Mouse (Mus musculus) midbrain, embryonic 11.5 days (tissue): ENCODE measurements around the gene Eftud2. TPM values are rescaled to one million over a fixed set of nuclear protein-coding genes. Genes with fewer than 3 reads are reported as not detected.
A peak's percentile ranks its signal among the peaks of the same experiment; 100 is the strongest.

ENCODE experiments used
- ATAC-seq: fragments of 200-750 bp; cut with Nextera tagmentation; 2 replicates; pipeline ENCODE4 v1.8.0; 2017; ENCODE audit warnings: moderate TSS enrichment, moderate library complexity; ENCODE audit not compliant: low FRiP score
- DNase-seq: peaks from one replicate; pipeline ENCODE4 v3.0.0; 2015; ENCODE audit warnings: low spot score; ENCODE audit errors: missing footprints
- H3K27ac ChIP-seq: fragments of 300-500 bp; sonication (generic); 2 replicates; pipeline ENCODE4 v1.5.1; 2014; ENCODE audit warnings: low read depth, low read length
- H3K27me3 ChIP-seq: fragments of 300-500 bp; sonication (generic); 2 replicates; pipeline ENCODE4 v1.6.1; 2014; ENCODE audit warnings: mild to moderate bottlenecking, low read length, moderate library complexity, mixed read lengths; ENCODE audit not compliant: control insufficient read depth, insufficient read depth
- H3K36me3 ChIP-seq: fragments of 300-500 bp; sonication (generic); 2 replicates; pipeline ENCODE4 v1.6.1; 2014; ENCODE audit warnings: mild to moderate bottlenecking, low read length, moderate library complexity, mixed read lengths; ENCODE audit not compliant: control insufficient read depth, insufficient read depth
- H3K4me1 ChIP-seq: fragments of 300-500 bp; sonication (generic); 2 replicates; pipeline ENCODE4 v1.6.1; 2014; ENCODE audit warnings: low read length; ENCODE audit not compliant: control insufficient read depth, insufficient read depth
- H3K4me2 ChIP-seq: fragments of 300-500 bp; sonication (generic); 2 replicates; pipeline ENCODE4 v1.6.1; 2014; ENCODE audit warnings: mild to moderate bottlenecking, moderate library complexity
- H3K4me3 ChIP-seq: fragments of 300-500 bp; sonication (generic); 2 replicates; pipeline ENCODE4 v1.5.1; 2014; ENCODE audit warnings: low read depth, low read length
- H3K9ac ChIP-seq: fragments of 300-500 bp; sonication (generic); 2 replicates; pipeline ENCODE4 v1.6.1; 2014; ENCODE audit warnings: low read length
- H3K9me3 ChIP-seq: fragments of 300-500 bp; sonication (generic); 2 replicates; pipeline ENCODE4 v1.6.1; 2016; ENCODE audit warnings: low read length; ENCODE audit not compliant: control insufficient read depth
- WGBS: fragments of 180-500 bp; shearing (Covaris S2); extraction: QIAGEN DNeasy Blood & Tissue Kit; methylation state at CpG from one replicate; pipeline ENCODE4 v1.1.7; 2014; 5-methylcytosine and 5-hydroxymethylcytosine counted together
- polyA plus RNA-seq: library from polyadenylated mRNA; unstranded; fragments of >200 nt; fragmentation: Nextera tagmentation; extraction: Ambion mirVana; gene quantifications from 2 replicates; pipeline ENCODE4 v1.2.1, GENCODE M21; 2014

Gene Eftud2
- polyA plus RNA-seq, 1 experiment from 2014 or later: 252 TPM

DNA sequence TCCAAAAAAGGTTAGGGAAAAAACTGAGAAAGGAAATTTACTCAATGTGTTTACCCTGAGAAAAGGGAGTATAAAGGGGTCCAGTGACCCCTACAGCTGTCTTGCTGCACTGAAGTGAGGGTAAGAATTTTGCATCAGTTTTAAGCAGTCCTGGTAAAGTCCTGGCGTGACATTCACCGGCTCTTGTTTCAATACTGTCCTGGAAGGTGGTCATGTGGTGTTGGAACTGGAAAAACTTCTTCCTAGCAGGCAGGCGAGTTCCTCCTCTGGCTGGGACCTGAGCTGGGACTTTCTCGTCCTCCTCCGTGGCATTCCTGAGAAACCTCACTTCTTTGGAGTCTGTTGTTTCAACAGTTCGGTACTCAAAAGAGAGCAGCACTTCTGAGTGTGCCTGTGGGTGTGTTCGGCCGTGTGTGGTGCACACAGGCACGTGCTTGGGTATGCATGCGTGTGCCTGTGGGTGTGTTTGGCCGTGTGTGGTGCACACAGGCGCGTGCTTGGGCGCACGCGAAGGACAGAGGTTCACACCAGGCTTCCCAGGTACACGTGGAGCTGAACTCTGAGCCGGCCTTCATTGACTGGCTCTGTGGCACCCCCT, 48.0 kb downstream of the Eftud2 start:
- ATAC-seq (no peak), DNase-seq (no peak)
- 74% methylated on average over 18 of the region's 18 CpGs for WGBS
- Histone ChIP-seq H3K27ac (no peak overlapping the region), H3K9me3 (no peaks in the 10 kb centered on the region), H3K9ac (no peak overlapping the region), H3K4me1 (no peaks in the 10 kb centered on the region), H3K4me3 (no peak overlapping the region), H3K4me2 (no peak overlapping the region), H3K27me3 (no peaks in the 10 kb centered on the region), H3K36me3 (peaks cover 5% of the 10 kb centered on the region; the same call in 1 of the 2 replicates)

DNA sequence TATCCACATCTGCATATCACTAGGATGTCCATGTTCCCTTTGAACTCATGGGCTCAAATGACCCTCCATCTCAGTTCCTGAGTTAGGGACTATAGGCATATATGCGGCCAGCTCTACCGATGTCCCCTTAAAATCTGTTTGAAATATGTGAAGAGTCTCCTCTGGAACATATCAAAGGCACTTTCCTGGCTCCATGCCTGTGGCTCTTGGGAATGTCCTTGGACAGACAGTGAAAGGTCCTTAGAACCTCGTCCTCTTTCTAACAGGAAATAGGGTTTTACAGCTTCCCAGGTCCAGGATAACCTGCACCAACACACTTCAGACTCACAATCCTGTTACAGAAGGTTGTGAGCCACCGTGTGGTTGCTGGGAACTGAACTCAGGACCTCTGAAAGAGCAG, 50.5 kb downstream of the Eftud2 start:
- no peak overlapping the region for H3K4me2 ChIP-seq
- 91% methylated on average over 4 of the region's 4 CpGs for WGBS
- no peak for ATAC-seq

DNA sequence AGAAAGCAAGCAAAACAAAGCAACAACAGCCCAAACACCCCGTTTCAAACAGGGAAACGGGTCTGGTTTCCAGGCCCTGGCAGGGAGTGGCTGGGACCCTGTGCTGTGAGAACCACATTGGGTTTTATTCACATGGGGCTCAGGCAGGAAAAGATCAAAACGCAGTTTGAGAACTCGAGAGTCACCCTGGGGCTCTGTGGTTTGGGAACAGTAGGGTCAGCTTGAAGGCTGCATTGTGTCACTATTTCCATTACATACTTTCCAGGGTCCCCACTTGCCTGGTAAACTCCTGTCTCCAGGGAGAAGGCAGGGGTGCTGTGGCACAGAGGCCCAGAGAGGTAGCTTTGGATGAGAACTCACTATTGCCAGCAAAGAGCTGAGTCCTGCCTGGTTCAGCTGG, 53.7 kb downstream of the Eftud2 start:
- no peak overlapping the region for H3K4me2 ChIP-seq
- H3K9me3 ChIP-seq: no peaks in the 10 kb centered on the region
- H3K36me3 ChIP-seq: no peaks in the 10 kb centered on the region
- H3K9ac ChIP-seq: no peak overlapping the region
- WGBS: 55% methylated on average over 4 of the region's 4 CpGs
- no peaks in the 10 kb centered on the region for H3K27me3 ChIP-seq
- no peak overlapping the region for H3K27ac ChIP-seq
- no peaks in the 10 kb centered on the region for H3K4me1 ChIP-seq
- DNase-seq: no peak
- H3K4me3 ChIP-seq: no peak overlapping the region
- no peak for ATAC-seq

More for the DNA sequence above, 50.5 kb downstream of the Eftud2 start:
- no peak overlapping the region for H3K27ac ChIP-seq
- no peak overlapping the region for H3K4me3 ChIP-seq
- no peaks in the 10 kb centered on the region for H3K36me3 ChIP-seq
- DNase-seq: no peak
- H3K4me1 ChIP-seq: no peaks in the 10 kb centered on the region
- H3K9ac ChIP-seq: no peak overlapping the region
- H3K9me3 ChIP-seq: no peaks in the 10 kb centered on the region
- no peaks in the 10 kb centered on the region for H3K27me3 ChIP-seq

DNA sequence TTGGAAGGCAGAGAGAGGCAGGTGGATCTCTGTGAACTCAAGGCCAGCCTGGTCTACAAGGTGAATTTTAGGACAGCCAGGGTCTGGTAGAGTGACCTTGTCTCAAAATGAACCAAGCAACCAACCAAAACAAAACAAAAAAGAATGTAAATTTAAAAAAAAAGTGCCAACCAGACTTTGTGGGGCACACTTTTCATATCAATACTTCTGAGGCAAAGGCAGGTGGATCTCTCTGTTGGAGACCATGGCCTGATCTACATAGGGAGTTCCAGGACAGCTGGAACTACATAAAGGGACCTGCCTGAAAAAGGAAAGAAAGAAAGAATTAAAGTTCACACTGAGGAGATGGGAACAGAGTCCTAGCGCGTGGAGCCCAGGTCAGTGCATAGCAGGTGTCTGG, 54.3 kb downstream of the Eftud2 start:
- no peak for ATAC-seq
- no peaks in the 10 kb centered on the region for H3K36me3 ChIP-seq
- H3K9me3 ChIP-seq: no peaks in the 10 kb centered on the region
- H3K27me3 ChIP-seq: no peaks in the 10 kb centered on the region
- 70% methylated on average over 2 of the region's 2 CpGs for WGBS
- no peak overlapping the region for H3K4me2 ChIP-seq
- H3K27ac ChIP-seq: no peak overlapping the region
- no peak overlapping the region for H3K9ac ChIP-seq
- DNase-seq: no peak
- H3K4me1 ChIP-seq: no peaks in the 10 kb centered on the region
- no peak overlapping the region for H3K4me3 ChIP-seq

DNA sequence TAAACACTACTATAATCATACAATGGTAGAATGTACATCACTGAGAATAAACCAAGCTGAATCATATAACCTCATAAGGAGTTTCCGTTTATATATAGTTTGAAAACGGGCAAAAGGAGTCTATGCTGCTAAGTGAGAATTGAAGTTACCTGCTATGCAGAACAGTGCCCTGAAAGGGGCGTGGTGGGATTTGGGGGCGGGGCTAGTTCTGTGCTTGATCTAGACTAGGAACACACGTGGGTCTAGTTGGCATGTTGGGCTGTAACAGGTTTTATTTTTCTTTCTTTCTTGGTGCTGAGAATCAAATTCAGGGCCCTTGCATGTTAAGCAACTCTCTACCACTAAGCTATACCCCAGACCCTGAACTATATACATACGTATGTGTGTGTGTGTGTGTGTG, 59.6 kb downstream of the Eftud2 start:
- Histone ChIP-seq H3K9ac (no peak overlapping the region), H3K36me3 (no peaks in the 10 kb centered on the region), H3K9me3 (no peaks in the 10 kb centered on the region), H3K4me1 (peaks cover 13% of the 10 kb centered on the region), H3K4me2 (no peak overlapping the region), H3K4me3 (no peak overlapping the region), H3K27me3 (peaks cover 2% of the 10 kb centered on the region; the same call in 1 of the 2 replicates), H3K27ac (no peak overlapping the region)
- no peak for ATAC-seq
- DNase-seq: no peak
- 52% methylated on average over 6 of the region's 6 CpGs for WGBS

DNA sequence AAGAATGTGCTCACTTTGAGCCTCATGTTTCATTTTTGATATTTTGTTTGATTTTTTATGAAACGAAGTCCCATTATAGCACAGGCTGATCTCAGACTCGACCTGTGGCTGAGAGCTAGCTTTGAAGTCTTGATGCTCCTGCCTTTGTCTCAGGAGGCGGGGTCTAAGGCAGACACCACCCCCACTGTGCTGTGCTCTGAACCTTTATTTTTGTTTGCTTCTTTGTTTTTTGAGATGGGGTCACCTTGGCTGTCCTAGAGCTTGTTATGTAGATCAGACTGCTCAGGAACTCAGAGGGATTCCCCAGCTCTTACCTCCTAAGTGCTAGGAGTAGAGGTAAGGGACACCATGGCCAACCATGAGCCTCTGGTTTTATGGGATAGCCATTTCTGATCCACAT, 60.4 kb downstream of the Eftud2 start:
- ATAC-seq (no peak), DNase-seq (no peak)
- 4% methylated on average over 3 of the region's 3 CpGs for WGBS
- H3K9ac ChIP-seq: no peak overlapping the region
- no peak overlapping the region for H3K4me3 ChIP-seq
- H3K27me3 ChIP-seq: peaks cover 2% of the 10 kb centered on the region; the same call in 1 of the 2 replicates
- H3K36me3 ChIP-seq: no peaks in the 10 kb centered on the region
- H3K4me1 ChIP-seq: peaks cover 16% of the 10 kb centered on the region
- H3K27ac ChIP-seq: no peak overlapping the region
- H3K9me3 ChIP-seq: no peaks in the 10 kb centered on the region
- H3K4me2 ChIP-seq: no peak overlapping the region

DNA sequence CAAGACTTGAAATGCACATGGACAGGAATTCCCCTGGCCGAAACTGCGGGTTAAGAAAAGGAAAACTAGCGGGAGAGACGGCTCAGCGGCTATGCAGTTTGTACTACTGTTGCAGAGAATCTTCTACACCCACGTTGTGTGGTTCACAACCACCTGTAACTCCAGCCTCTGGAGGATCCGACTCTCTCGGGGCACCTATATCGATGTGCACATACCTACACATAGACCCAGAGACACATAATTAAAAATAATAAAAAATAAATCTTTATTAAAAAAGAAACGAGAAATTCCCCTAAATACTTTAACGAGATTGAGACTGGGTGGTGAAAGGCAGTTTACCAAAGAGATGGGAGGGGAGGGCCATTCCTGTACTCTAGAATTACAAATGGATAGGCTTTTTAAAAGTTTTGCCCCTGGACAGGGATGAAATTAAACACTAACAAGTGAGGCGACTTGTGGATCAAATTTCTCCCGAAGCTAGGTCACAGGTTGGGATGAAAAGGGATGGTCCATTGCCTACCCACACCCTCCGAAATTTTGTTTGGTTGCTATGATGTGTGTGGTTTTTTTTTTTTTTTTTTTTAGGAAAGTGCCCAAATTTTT, 60.9 kb downstream of the Eftud2 start:
- Histone ChIP-seq H3K27ac (no peak overlapping the region), H3K4me2 (peak overlapping the region; percentile 56), H3K4me3 (peak overlapping the region; percentile 88), H3K9me3 (no peaks in the 10 kb centered on the region), H3K4me1 (peaks cover 16% of the 10 kb centered on the region), H3K27me3 (peaks cover 2% of the 10 kb centered on the region; the same call in 1 of the 2 replicates), H3K36me3 (no peaks in the 10 kb centered on the region), H3K9ac (no peak overlapping the region)
- WGBS: 8% methylated on average over 14 of the region's 14 CpGs
- ATAC-seq (no peak), DNase-seq (peak; percentile 88)

DNA sequence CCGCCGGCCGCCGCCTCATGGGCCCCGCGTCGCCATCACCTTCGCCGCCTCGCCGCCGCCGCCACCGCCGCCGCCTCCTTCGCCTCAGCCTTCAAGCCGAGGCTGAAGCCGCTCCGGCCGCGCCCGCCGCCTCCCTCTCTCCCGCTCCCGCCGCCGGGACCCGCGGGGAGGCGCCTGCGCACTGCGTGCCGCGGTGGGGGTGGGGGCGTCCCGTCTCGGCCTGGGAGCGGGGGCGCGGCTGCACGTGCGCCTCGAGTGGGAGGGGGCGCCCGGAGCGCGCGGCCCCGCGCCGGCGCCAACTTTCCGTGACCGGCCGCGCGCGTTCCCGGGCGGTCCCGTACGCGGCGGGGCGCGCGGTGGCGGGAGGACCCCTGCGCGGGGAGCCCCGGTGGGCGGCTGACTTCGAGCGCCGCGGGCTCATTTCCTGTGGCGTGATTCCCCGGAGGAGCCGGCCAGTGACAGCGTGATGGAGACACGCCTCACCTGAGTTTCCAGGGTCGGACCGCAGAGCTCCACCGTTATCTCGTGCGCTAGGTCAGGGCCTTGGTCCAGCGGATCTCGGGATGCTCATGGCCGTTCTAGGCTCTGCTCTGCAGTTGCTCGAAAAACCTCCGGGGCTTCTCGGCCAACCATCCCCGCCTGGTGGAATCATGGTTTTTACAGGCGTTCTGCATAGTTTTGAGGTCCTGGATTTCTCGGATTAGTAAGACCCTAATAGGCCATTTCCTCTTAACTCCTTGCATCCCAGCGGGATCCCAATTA, 61.6 kb downstream of the Eftud2 start, which contains the start of gene Gjc1:
Gene Gjc1 (minus strand): TSS at position 680 of the 762 bp plus-strand sequence.
- no peaks in the 10 kb centered on the region for H3K36me3 ChIP-seq
- DNase-seq: peak; percentile 96
- peak; percentile 85 for ATAC-seq
- H3K27ac ChIP-seq: peak within 1 kb of the TSS; percentile 92
- peak within 1 kb of the TSS; percentile 88 for H3K4me3 ChIP-seq
- H3K27me3 ChIP-seq: peaks cover 2% of the 10 kb centered on the region; the same call in 1 of the 2 replicates
- H3K9me3 ChIP-seq: no peaks in the 10 kb centered on the region
- peak within 1 kb of the TSS; percentile 56 for H3K4me2 ChIP-seq
- WGBS: under 1% methylated on average over 71 of the region's 97 CpGs
- H3K9ac ChIP-seq: peak within 1 kb of the TSS; percentile 98
- H3K4me1 ChIP-seq: peaks cover 16% of the 10 kb centered on the region
